Mouse (Mus musculus): Measurements from ENCODE around the gene Adamtsl4.

- TF ChIP-seq POLR2A (IDR thresholded peaks at IDR 0.05; ENCODE audit: low read depth, low read length), result no peak
- no peak for TF ChIP-seq CTCF (conservative IDR thresholded peaks at IDR 0.05; ENCODE audit: insufficient read depth, insufficient read length, low read depth, low read length)
These were observed 10.6 kb upstream of the Adamtsl4 start for GRCm38 (mm10) chr3:95698286-95698685.
